In genomic region chr3:94974026-94974527, GRCm38 (mm10) we compare ENCODE assay signal across 8 mouse cellular contexts. TPM values are rescaled to one million over a fixed set of nuclear protein-coding genes. Genes with fewer than 3 reads are reported as not detected.
DNase-seq lines count a peak whose midpoint lies in the region; ATAC-seq lines count a peak whose summit lies in the region.

No protein-coding gene starts in this region.

- H3K4me3 ChIP-seq in heart, embryonic 15.5 days, result peak overlapping the region; percentile 93
- H3K4me3 ChIP-seq in hindbrain, embryonic 12.5 days, result peak overlapping the region; percentile 89
- H3K4me3 ChIP-seq in midbrain, embryonic 12.5 days, result peak overlapping the region; percentile 90

- peak overlapping the region; percentile 76 for H3K4me2 ChIP-seq in heart, embryonic 15.5 days
- peak overlapping the region; percentile 71 for H3K4me2 ChIP-seq in hindbrain, embryonic 12.5 days (replicated peaks)
- peak overlapping the region; percentile 62 for H3K4me2 ChIP-seq in midbrain, embryonic 12.5 days (replicated peaks)

- peak overlapping the region; percentile 90 for H3K27ac ChIP-seq in heart, embryonic 15.5 days
- H3K27ac ChIP-seq in hindbrain, embryonic 12.5 days, result peak overlapping the region; percentile 89; the same call in 1 of the 2 replicates
- 0 out of 2 replicates have a peak overlapping the region, but pooled peaks have one; percentile 87 for H3K27ac ChIP-seq in midbrain, embryonic 12.5 days (replicated peaks)

- ATAC-seq in heart, embryonic 15.5 days (replicated peaks; ENCODE audit: insufficient number of reproducible peaks, insufficient read depth, low FRiP score, low read depth), result no peak; the same call in 1 of the 2 replicates
- peak; percentile 53 for ATAC-seq in hindbrain, embryonic 12.5 days (ENCODE audit: low FRiP score)
- no peak; the same call in none of the 2 replicates for ATAC-seq in midbrain, embryonic 12.5 days (ENCODE audit: low FRiP score, low read depth)

- intact Hi-C loops in heart, postnatal 25 days (cut with DNase I), result no loop called here

- H3K27me3 ChIP-seq in heart, embryonic 15.5 days, result no peaks in the 10 kb centered on the region
- H3K27me3 ChIP-seq in hindbrain, embryonic 12.5 days, result no peaks in the 10 kb centered on the region
- no peaks in the 10 kb centered on the region for H3K27me3 ChIP-seq in midbrain, embryonic 12.5 days

- DNase-seq in heart, postnatal 25 days (ENCODE audit: low spot score), result no peak
- DNase-seq in ZHBTc4 (ENCODE audit: low read depth, low spot score), result peak; percentile 34
- no peak for DNase-seq in ovary, adult 18-20 months (ENCODE audit: low spot score)
- DNase-seq in right cerebral cortex, postnatal 36 days (ENCODE audit: low spot score in 2 of 2), result no peak
- DNase-seq in embryo, embryonic 10.5 days (ENCODE audit: low spot score), result no peak

- H3K9me3 ChIP-seq in heart, embryonic 15.5 days (replicated peaks), result no peaks in the 10 kb centered on the region
- no peaks in the 10 kb centered on the region for H3K9me3 ChIP-seq in hindbrain, embryonic 12.5 days (replicated peaks)
- H3K9me3 ChIP-seq in midbrain, embryonic 12.5 days, result no peaks in the 10 kb centered on the region

- peak overlapping the region; percentile 66 for H3K9ac ChIP-seq in heart, embryonic 15.5 days
- peak overlapping the region; percentile 58 for H3K9ac ChIP-seq in hindbrain, embryonic 12.5 days
- H3K9ac ChIP-seq in midbrain, embryonic 12.5 days (replicated peaks), result peak overlapping the region; percentile 91

- H3K36me3 ChIP-seq in heart, embryonic 15.5 days, result no peaks in the 10 kb centered on the region; the same call in 1 of the 2 replicates
- H3K36me3 ChIP-seq in hindbrain, embryonic 12.5 days, result peaks cover 13% of the 10 kb centered on the region; the same call in 1 of the 2 replicates
- peaks cover 9% of the 10 kb centered on the region; the same call in 1 of the 2 replicates for H3K36me3 ChIP-seq in midbrain, embryonic 12.5 days

- H3K4me1 ChIP-seq in heart, embryonic 15.5 days (replicated peaks), result peaks cover 16% of the 10 kb centered on the region
- peaks cover 18% of the 10 kb centered on the region for H3K4me1 ChIP-seq in hindbrain, embryonic 12.5 days
- H3K4me1 ChIP-seq in midbrain, embryonic 12.5 days, result peaks cover 14% of the 10 kb centered on the region

- whole genome bisulfite sequencing in heart, embryonic 15.5 days, result 20% methylated on average over 9 of the region's 9 CpGs
- 16% methylated on average over 9 of the region's 9 CpGs for WGBS in hindbrain, embryonic 12.5 days
- 13% methylated on average over 9 of the region's 9 CpGs for WGBS in midbrain, embryonic 12.5 days

RNA-seq across cellular contexts. Expression of gene Pi4kb, which starts 0.5 kb away (rescaled TPM):
- 14.7 and 20.8 TPM in 2 replicates for polyA plus RNA-seq in heart, embryonic 15.5 days (2015; fragmentation: Nextera tagmentation; extraction: Ambion mirVana)
- total RNA-seq in heart, postnatal 25 days (2021), result 10 to 100 TPM; 25.3 to 27.0 TPM
- 24.8 and 26.9 TPM in 2 replicates for polyA plus RNA-seq in hindbrain, embryonic 12.5 days (2016; fragmentation: Nextera tagmentation; extraction: Ambion mirVana)
- polyA plus RNA-seq in midbrain, embryonic 12.5 days (2016; fragmentation: Nextera tagmentation; extraction: Ambion mirVana), result 23.0 and 25.7 TPM in 2 replicates

RNA-seq across cellular contexts. Expression of gene Rfx5, which starts 20.2 kb away (rescaled TPM):
- polyA plus RNA-seq in heart, embryonic 15.5 days (2015; fragmentation: Nextera tagmentation; extraction: Ambion mirVana), result 3.6 and 6.8 TPM in 2 replicates
- 1 to 10 TPM; 6.2 to 6.9 TPM for total RNA-seq in heart, postnatal 25 days (2021)
- 9.1 and 9.2 TPM in 2 replicates for polyA plus RNA-seq in hindbrain, embryonic 12.5 days (2016; fragmentation: Nextera tagmentation; extraction: Ambion mirVana)
- polyA plus RNA-seq in midbrain, embryonic 12.5 days (2016; fragmentation: Nextera tagmentation; extraction: Ambion mirVana), result 6.6 and 8.4 TPM in 2 replicates

RNA-seq across cellular contexts. Expression of gene Zfp687, which starts 41.2 kb away (rescaled TPM):
- polyA plus RNA-seq in heart, embryonic 15.5 days (2015; fragmentation: Nextera tagmentation; extraction: Ambion mirVana), result 12.3 and 18.3 TPM in 2 replicates
- 10 to 100 TPM; 10.8 to 11.1 TPM for total RNA-seq in heart, postnatal 25 days (2021)
- 31.8 and 32.8 TPM in 2 replicates for polyA plus RNA-seq in hindbrain, embryonic 12.5 days (2016; fragmentation: Nextera tagmentation; extraction: Ambion mirVana)
- polyA plus RNA-seq in midbrain, embryonic 12.5 days (2016; fragmentation: Nextera tagmentation; extraction: Ambion mirVana), result 40.2 and 41.3 TPM in 2 replicates

RNA-seq across cellular contexts. Expression of gene Selenbp1, which starts 41.2 kb away (rescaled TPM):
- 89.6 and 103 TPM in 2 replicates for polyA plus RNA-seq in heart, embryonic 15.5 days (2015; fragmentation: Nextera tagmentation; extraction: Ambion mirVana)
- 10 to 100 TPM; 93.9 to 98.3 TPM for total RNA-seq in heart, postnatal 25 days (2021)
- 11.7 and 12.2 TPM in 2 replicates for polyA plus RNA-seq in hindbrain, embryonic 12.5 days (2016; fragmentation: Nextera tagmentation; extraction: Ambion mirVana)
- 4.4 and 4.6 TPM in 2 replicates for polyA plus RNA-seq in midbrain, embryonic 12.5 days (2016; fragmentation: Nextera tagmentation; extraction: Ambion mirVana)
